Mouse (Mus musculus): ENCODE data around the gene Serpinb1c. TPM values are rescaled to one million over a fixed set of nuclear protein-coding genes. Genes with fewer than 3 reads are reported as not detected.

The Serpinb1c gene
- total and polyA plus RNA-seq, 3 experiments = not detected

- Histone ChIP-seq H3K36me3 (ENCODE audit: control insufficient read depth in 1 of 2, insufficient read depth in 2 of 2, low read length in 2 of 2) (no peaks in the 10 kb centered on the region), H3K79me2 (ENCODE audit: control insufficient read depth, insufficient read depth, low read length, poor library complexity) (no peaks in the 10 kb centered on the region), H3K27me3 (ENCODE audit: control insufficient read depth in 1 of 2, insufficient read depth in 2 of 2, low read length in 2 of 2) (no peaks in the 10 kb centered on the region; a peak in 3 of 4 replicates), H3K4me1 (ENCODE audit: control insufficient read depth in 1 of 2, insufficient read depth in 2 of 2, low read length in 2 of 2) (peaks cover 0 to 4% of the 10 kb centered on the region in 2 experiments; a peak in 1 of 4 replicates), H3K9me3 (replicated peaks; ENCODE audit: insufficient read depth, low read length) (no peaks in the 10 kb centered on the region), H3K9ac (ENCODE audit: control insufficient read depth, low read depth, low read length, poor library complexity, severe bottlenecking) (no peak overlapping the region), H3K4me3 (ENCODE audit: control insufficient read depth in 1 of 2, insufficient read depth in 1 of 2, low read depth in 2 of 2, low read length in 2 of 2) (no peak overlapping the region), H3K27ac (ENCODE audit: control insufficient read depth, low read depth, low read length) (no peak overlapping the region)
- no peak for DNase-seq (ENCODE audit: low read depth, low spot score)
- TF ChIP-seq UBTF (IDR thresholded peaks at IDR 0.05; ENCODE audit: borderline replicate concordance, insufficient read depth, low read depth, low read length) (no peak), TBP (IDR thresholded peaks at IDR 0.05; ENCODE audit: low read depth, low read length) (no peak), MAFK (IDR thresholded peaks at IDR 0.05; ENCODE audit: borderline replicate concordance, low read depth, low read length) (no peak), CTCF (IDR thresholded peaks at IDR 0.05 in 2 of 3, conservative IDR thresholded peaks at IDR 0.05 in 1 of 3; ENCODE audit: control insufficient read depth in 1 of 3, insufficient read depth in 1 of 3, low read depth in 2 of 3, low read length in 3 of 3, poor library complexity in 1 of 3, severe bottlenecking in 1 of 3) (no peak)
Measured at GRCm38 (mm10) chr13:32863456-32863855, 34.6 kb downstream of the Serpinb1c start.

- no peak overlapping the region for H3K9ac ChIP-seq (ENCODE audit: control insufficient read depth, low read depth, low read length, poor library complexity, severe bottlenecking)
- H3K4me3 ChIP-seq (ENCODE audit: control insufficient read depth in 1 of 2, insufficient read depth in 1 of 2, low read depth in 2 of 2, low read length in 2 of 2) = no peak overlapping the region
- no peaks in the 10 kb centered on the region for H3K9me3 ChIP-seq (replicated peaks; ENCODE audit: insufficient read depth, low read length)
- DNase-seq (ENCODE audit: low read depth, low spot score) = no peak
- H3K79me2 ChIP-seq (ENCODE audit: control insufficient read depth, insufficient read depth, low read length, poor library complexity) = no peaks in the 10 kb centered on the region
- no peak overlapping the region for H3K27ac ChIP-seq (ENCODE audit: control insufficient read depth, low read depth, low read length)
- H3K27me3 ChIP-seq (ENCODE audit: control insufficient read depth in 1 of 2, insufficient read depth in 2 of 2, low read length in 2 of 2) = no peaks in the 10 kb centered on the region; a peak in 4 of 4 replicates
- H3K4me1 ChIP-seq (ENCODE audit: control insufficient read depth in 1 of 2, insufficient read depth in 2 of 2, low read length in 2 of 2) = peaks cover 0 to 4% of the 10 kb centered on the region in 2 experiments; a peak in 1 of 4 replicates
- H3K36me3 ChIP-seq (ENCODE audit: control insufficient read depth in 1 of 2, insufficient read depth in 2 of 2, low read length in 2 of 2) = no peaks in the 10 kb centered on the region
- TF ChIP-seq POLR2AphosphoS5 (IDR thresholded peaks at IDR 0.05; ENCODE audit: borderline replicate concordance, low read depth, low read length) (no peak), POLR2AphosphoS2 (IDR thresholded peaks at IDR 0.05; ENCODE audit: low read length) (no peak), HCFC1 (IDR thresholded peaks at IDR 0.05; ENCODE audit: low read depth, low read length) (no peak), ELF1 (IDR thresholded peaks at IDR 0.05; ENCODE audit: low read depth, low read length) (no peak), RAD21 (IDR thresholded peaks at IDR 0.05; ENCODE audit: low read depth, low read length) (no peak), SIN3A (IDR thresholded peaks at IDR 0.05; ENCODE audit: low read length) (no peak), POLR2A (IDR thresholded peaks at IDR 0.05; ENCODE audit: control insufficient read depth in 1 of 2, insufficient read depth in 1 of 2, low read depth in 1 of 2, low read length in 2 of 2, poor library complexity in 1 of 2) (no peak), TCF12 (IDR thresholded peaks at IDR 0.05; ENCODE audit: low read depth, low read length) (no peak), MYC (IDR thresholded peaks at IDR 0.05; ENCODE audit: low read depth, low read length) (no peak), MXI1 (IDR thresholded peaks at IDR 0.05; ENCODE audit: low read depth, low read length) (no peak), CHD1 (IDR thresholded peaks at IDR 0.05; ENCODE audit: low read depth, low read length) (no peak), USF1 (IDR thresholded peaks at IDR 0.05; ENCODE audit: low read depth, low read length) (no peak)
Measured at GRCm38 (mm10) chr13:32860821-32861220, 37.2 kb downstream of the Serpinb1c start.

Measured in MEL (cell line).